Mouse (Mus musculus): ENCODE measurements around the gene Rnf114. TPM values are rescaled to one million over a fixed set of nuclear protein-coding genes. Genes with fewer than 3 reads are reported as not detected.

The Rnf114 gene
- polyA plus RNA-seq, 1 experiment from 2014 or later, result 55.9 TPM

DNA sequence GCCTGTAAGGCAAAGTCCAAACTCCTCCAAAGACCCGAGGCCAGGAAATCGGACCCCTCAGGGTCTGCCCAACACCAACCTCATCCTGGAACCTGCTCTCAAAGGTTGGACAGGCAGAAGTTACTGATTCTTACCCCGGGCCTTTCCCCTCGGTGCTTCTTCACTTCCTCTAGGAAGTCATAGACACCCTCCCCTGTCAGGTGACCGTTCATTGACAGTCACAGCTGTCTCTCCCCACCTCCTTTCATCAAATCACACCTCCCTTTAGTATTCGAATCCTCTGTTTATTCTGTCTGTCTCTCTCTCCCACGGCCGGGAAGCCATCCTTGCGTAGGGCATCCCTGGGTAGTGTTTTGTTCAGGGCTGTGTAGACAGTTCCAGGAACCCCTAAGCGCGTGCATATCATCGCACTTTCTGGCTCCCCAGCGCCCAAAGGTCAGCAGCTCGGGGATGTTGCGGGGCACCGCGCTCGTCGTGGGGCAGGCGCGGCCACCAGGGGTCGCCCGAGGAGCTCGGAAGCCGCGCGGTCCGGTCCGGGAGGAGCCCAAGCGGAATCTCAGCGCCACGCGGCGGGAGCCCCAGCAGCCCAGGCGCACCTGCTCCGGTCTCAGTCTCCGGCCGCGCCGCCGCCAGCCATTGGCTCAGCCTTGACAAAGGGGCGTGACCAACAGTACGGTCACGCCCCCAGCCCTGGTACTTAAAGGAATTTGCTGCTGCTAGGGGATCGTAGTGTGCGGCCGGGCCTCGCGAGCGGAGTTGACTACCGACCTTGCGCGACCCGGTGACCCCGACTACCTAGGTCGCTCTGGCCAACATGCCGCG is 45.2 kb downstream of the Rnf114 start, which contains the start of gene Snai1:
Gene Snai1 (plus strand): TSS at position 720 of the 822 bp plus-strand sequence.
- peak within 1 kb of the TSS; percentile 25; the same call in 1 of the 2 replicates for H3K27ac ChIP-seq (ENCODE audit: low read depth, low read length)
- 1% methylated on average over 58 of the region's 58 CpGs for WGBS
- H3K4me2 ChIP-seq, result peak within 1 kb of the TSS; percentile 91
- H3K9ac ChIP-seq (ENCODE audit: low read depth, low read length), result peak within 1 kb of the TSS; percentile 57
- ATAC-seq (replicated peaks; ENCODE audit: low FRiP score) (peak; percentile 93), DNase-seq (ENCODE audit: low spot score) (peak; percentile 88)
- no peaks in the 10 kb centered on the region for H3K9me3 ChIP-seq (ENCODE audit: control insufficient read depth, low read length)
- H3K36me3 ChIP-seq (ENCODE audit: control insufficient read depth, insufficient read depth, low read length), result peaks cover 2% of the 10 kb centered on the region; the same call in 1 of the 2 replicates
- peaks cover 45% of the 10 kb centered on the region for H3K27me3 ChIP-seq (replicated peaks; ENCODE audit: control insufficient read depth, insufficient read depth, low read length)
- peaks cover 30% of the 10 kb centered on the region for H3K4me1 ChIP-seq (replicated peaks; ENCODE audit: control insufficient read depth, insufficient read depth, low read length)
- peak within 1 kb of the TSS; percentile 57 for H3K4me3 ChIP-seq (ENCODE audit: low read depth, low read length)

DNA sequence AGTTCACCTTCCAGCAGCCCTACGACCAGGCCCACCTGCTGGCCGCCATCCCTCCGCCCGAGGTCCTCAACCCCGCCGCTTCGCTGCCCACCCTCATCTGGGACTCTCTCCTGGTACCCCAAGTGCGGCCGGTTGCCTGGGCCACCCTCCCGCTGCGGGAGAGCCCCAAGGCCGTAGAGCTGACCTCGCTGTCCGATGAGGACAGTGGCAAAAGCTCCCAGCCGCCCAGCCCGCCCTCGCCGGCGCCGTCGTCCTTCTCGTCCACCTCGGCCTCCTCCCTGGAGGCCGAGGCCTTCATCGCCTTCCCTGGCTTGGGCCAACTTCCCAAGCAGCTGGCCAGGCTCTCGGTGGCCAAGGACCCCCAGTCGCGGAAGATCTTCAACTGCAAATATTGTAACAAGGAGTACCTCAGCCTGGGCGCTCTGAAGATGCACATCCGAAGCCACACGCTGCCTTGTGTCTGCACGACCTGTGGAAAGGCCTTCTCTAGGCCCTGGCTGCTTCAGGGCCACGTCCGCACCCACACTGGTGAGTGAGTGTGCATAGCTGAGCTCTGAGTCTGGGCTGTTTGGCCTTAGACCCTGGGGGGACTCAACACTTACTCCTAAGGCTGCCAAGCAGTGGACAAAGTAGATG is 46.3 kb downstream of the Rnf114 start:
- Histone ChIP-seq H3K27me3 (replicated peaks; ENCODE audit: control insufficient read depth, insufficient read depth, low read length) (peaks cover 45% of the 10 kb centered on the region), H3K4me1 (replicated peaks; ENCODE audit: control insufficient read depth, insufficient read depth, low read length) (peaks cover 41% of the 10 kb centered on the region), H3K4me2 (peak overlapping the region; percentile 91), H3K36me3 (ENCODE audit: control insufficient read depth, insufficient read depth, low read length) (peaks cover 2% of the 10 kb centered on the region; the same call in 1 of the 2 replicates), H3K4me3 (ENCODE audit: low read depth, low read length) (peak overlapping the region; percentile 57), H3K9me3 (ENCODE audit: control insufficient read depth, low read length) (no peaks in the 10 kb centered on the region), H3K27ac (ENCODE audit: low read depth, low read length) (peak overlapping the region; percentile 25; the same call in 1 of the 2 replicates), H3K9ac (ENCODE audit: low read depth, low read length) (peak overlapping the region; percentile 57)
- peak; percentile 51 for DNase-seq (ENCODE audit: low spot score)
- ATAC-seq (replicated peaks; ENCODE audit: low FRiP score), result no peak
- 36% methylated on average over 34 of the region's 34 CpGs for WGBS

DNA sequence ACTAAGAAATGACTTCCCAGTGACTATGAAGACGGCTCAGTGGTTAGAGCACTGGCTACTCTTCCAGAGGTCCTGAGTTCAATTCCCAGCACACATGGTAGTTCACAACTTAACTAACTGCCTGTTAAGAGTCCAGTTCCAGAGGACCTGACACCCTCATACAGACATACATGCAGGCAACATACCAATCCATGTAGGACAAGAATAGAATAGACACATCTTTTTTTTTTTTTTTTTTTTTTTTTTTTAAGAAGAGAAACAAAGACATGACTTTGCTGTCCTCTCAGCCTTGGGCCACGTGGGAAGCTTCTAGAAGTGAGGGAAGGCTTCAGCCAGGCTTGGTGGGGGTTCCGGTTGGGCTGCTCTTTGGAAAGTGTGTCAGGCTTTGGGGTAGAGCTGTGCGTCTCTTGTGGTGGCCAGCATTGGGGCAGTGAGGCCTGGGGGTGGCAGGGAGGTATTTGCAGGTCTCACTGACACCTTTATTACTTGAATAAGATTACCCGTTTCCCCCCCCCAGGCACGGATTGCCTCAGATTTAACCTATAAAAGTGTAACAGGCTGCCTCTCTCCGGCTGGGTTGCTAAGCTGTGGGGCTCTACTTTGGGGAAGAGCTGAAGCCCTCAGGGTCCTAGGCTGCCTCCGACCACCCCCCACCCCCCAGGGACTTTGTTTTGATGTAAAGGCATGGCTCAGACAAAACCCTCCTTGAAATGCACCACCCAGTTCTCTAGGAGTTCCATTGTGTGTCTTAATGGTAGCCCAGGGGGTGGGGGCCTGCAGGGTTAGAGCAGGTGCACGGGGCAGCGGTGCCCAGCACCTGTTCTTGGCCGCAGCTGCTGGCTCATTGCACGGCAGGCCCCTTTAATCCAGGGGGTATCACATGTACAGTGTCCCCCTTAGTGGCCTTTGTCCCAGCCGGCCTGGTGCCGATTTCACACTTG is 47.4 kb downstream of the Rnf114 start:
- Histone ChIP-seq H3K4me1 (replicated peaks; ENCODE audit: control insufficient read depth, insufficient read depth, low read length) (peaks cover 46% of the 10 kb centered on the region), H3K9me3 (ENCODE audit: control insufficient read depth, low read length) (no peaks in the 10 kb centered on the region), H3K4me3 (ENCODE audit: low read depth, low read length) (peak overlapping the region; percentile 57), H3K27ac (ENCODE audit: low read depth, low read length) (no peak overlapping the region), H3K36me3 (ENCODE audit: control insufficient read depth, insufficient read depth, low read length) (peaks cover 2% of the 10 kb centered on the region; the same call in 1 of the 2 replicates), H3K4me2 (peak overlapping the region; percentile 91), H3K27me3 (replicated peaks; ENCODE audit: control insufficient read depth, insufficient read depth, low read length) (peaks cover 45% of the 10 kb centered on the region), H3K9ac (ENCODE audit: low read depth, low read length) (peak overlapping the region; percentile 57; the same call in 1 of the 2 replicates)
- WGBS, result 39% methylated on average over 14 of the region's 14 CpGs
- ATAC-seq (replicated peaks; ENCODE audit: low FRiP score) (no peak), DNase-seq (ENCODE audit: low spot score) (no peak)

DNA sequence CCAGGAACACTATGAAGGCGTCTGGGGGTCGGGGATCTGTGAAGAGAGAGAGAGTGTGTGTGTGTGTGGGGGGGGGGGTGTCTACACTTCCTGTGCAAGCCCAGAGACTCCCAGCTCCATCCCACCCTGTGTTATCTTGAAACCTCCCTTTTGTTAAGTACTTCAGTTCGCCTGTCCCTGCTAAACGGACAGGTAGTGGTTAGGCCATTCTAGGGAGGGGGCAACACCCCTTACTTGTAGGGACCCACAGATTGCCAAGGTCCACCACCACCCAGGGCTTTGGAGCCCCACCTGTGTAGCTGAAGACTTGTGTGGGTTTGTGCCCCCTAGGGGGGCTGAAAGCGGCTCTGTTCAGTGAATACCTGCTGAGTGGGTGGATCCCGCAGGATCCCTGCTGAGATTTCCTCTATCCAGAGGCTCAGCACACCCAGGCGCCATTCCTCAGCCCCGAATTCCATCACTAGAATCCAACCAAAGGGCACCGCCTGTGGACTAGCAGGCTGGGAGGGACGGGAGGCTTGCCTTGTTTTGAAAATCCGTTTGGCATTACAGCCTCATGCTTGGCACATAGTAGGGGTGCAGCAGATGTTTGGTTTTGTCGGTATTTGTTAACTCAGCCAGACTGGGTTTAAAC is 48.1 kb downstream of the Rnf114 start:
- peaks cover 2% of the 10 kb centered on the region; the same call in 1 of the 2 replicates for H3K36me3 ChIP-seq (ENCODE audit: control insufficient read depth, insufficient read depth, low read length)
- 33% methylated on average over 12 of the region's 12 CpGs for WGBS
- H3K9me3 ChIP-seq (ENCODE audit: control insufficient read depth, low read length), result no peaks in the 10 kb centered on the region
- peak overlapping the region; percentile 91 for H3K4me2 ChIP-seq
- H3K9ac ChIP-seq (ENCODE audit: low read depth, low read length), result no peak overlapping the region; the same call in 1 of the 2 replicates
- peak overlapping the region; percentile 57 for H3K4me3 ChIP-seq (ENCODE audit: low read depth, low read length)
- H3K27me3 ChIP-seq (replicated peaks; ENCODE audit: control insufficient read depth, insufficient read depth, low read length), result peaks cover 45% of the 10 kb centered on the region
- H3K4me1 ChIP-seq (replicated peaks; ENCODE audit: control insufficient read depth, insufficient read depth, low read length), result peaks cover 46% of the 10 kb centered on the region
- no peak for DNase-seq (ENCODE audit: low spot score)
- no peak for ATAC-seq (replicated peaks; ENCODE audit: low FRiP score)
- no peak overlapping the region for H3K27ac ChIP-seq (ENCODE audit: low read depth, low read length)

DNA sequence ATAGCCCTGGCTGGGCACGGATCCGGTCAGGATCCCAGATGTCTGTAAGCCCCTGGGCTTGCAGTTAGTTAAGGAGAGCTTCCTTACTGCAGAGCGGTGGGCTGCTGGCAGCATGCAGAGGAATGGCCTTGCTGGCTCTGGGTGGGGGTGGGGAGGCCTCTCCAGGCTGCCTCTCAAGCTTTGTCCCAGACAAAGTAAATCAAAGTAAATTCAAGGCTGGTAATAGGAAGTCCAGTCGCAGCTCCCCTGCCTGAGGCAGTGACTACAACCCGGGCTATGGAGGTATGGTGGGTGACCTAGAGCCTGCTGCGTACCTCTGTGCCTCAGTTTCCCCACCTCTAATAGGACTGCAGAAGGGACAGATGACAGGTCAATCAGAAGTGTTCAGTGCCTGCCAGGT is 48.9 kb downstream of the Rnf114 start:
- Histone ChIP-seq H3K4me3 (ENCODE audit: low read depth, low read length) (peak overlapping the region; percentile 57; the same call in 1 of the 2 replicates), H3K36me3 (ENCODE audit: control insufficient read depth, insufficient read depth, low read length) (peaks cover 2% of the 10 kb centered on the region; the same call in 1 of the 2 replicates), H3K27ac (ENCODE audit: low read depth, low read length) (no peak overlapping the region), H3K4me2 (peak overlapping the region; percentile 91), H3K4me1 (replicated peaks; ENCODE audit: control insufficient read depth, insufficient read depth, low read length) (peaks cover 46% of the 10 kb centered on the region), H3K9me3 (ENCODE audit: control insufficient read depth, low read length) (no peaks in the 10 kb centered on the region), H3K9ac (ENCODE audit: low read depth, low read length) (no peak overlapping the region), H3K27me3 (replicated peaks; ENCODE audit: control insufficient read depth, insufficient read depth, low read length) (peaks cover 39% of the 10 kb centered on the region)
- DNase-seq (ENCODE audit: low spot score), result no peak
- 35% methylated on average over 6 of the region's 6 CpGs for WGBS
- ATAC-seq (replicated peaks; ENCODE audit: low FRiP score), result no peak

DNA sequence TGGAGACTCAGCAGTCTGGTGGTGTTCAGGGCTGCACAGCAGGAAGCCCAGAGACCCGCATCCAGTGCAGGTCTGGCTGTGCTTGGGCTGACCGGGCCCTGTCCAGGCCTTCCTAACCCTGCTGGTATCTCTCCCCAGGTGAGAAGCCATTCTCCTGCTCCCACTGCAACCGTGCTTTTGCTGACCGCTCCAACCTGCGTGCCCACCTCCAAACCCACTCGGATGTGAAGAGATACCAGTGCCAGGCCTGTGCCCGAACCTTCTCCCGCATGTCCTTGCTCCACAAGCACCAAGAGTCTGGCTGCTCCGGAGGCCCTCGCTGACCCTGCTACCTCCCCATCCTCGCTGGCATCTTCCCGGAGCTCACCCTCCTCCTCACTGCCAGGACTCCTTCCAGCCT is 49.3 kb downstream of the Rnf114 start:
- H3K4me1 ChIP-seq (replicated peaks; ENCODE audit: control insufficient read depth, insufficient read depth, low read length), result peaks cover 46% of the 10 kb centered on the region
- H3K4me2 ChIP-seq, result 0 out of 2 replicates have a peak overlapping the region, but pooled peaks have one; percentile 10
- no peak for ATAC-seq (replicated peaks; ENCODE audit: low FRiP score)

DNA sequence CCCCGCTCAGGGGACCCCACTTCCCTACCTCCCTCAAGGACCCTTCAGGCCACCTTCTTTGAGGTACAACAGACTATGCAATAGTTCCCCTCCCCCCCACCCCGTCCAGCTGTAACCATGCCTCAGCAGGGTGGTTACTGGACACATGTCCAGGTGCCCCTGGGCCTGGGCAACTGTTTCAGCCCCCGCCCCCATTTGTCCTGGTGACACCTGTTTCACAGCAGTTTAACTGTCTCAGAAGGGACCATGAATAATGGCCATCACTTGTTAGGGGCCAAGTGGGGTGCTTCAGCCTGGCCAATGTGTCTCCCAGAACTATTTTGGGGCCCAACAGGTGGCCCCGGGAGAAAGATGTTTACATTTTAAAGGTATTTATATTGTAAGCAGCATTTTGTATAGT is 49.9 kb downstream of the Rnf114 start:
- no peak overlapping the region for H3K9ac ChIP-seq (ENCODE audit: low read depth, low read length)
- H3K4me1 ChIP-seq (replicated peaks; ENCODE audit: control insufficient read depth, insufficient read depth, low read length), result peaks cover 44% of the 10 kb centered on the region
- no peak overlapping the region for H3K4me2 ChIP-seq
- ATAC-seq (replicated peaks; ENCODE audit: low FRiP score) (no peak), DNase-seq (ENCODE audit: low spot score) (no peak)
- no peak overlapping the region for H3K27ac ChIP-seq (ENCODE audit: low read depth, low read length)
- H3K4me3 ChIP-seq (ENCODE audit: low read depth, low read length), result no peak overlapping the region
- H3K36me3 ChIP-seq (ENCODE audit: control insufficient read depth, insufficient read depth, low read length), result peaks cover 2% of the 10 kb centered on the region; the same call in 1 of the 2 replicates
- no peaks in the 10 kb centered on the region for H3K9me3 ChIP-seq (ENCODE audit: control insufficient read depth, low read length)
- H3K27me3 ChIP-seq (replicated peaks; ENCODE audit: control insufficient read depth, insufficient read depth, low read length), result peaks cover 29% of the 10 kb centered on the region
- 68% methylated on average over 4 of the region's 4 CpGs for whole genome bisulfite sequencing

More for the DNA sequence above, 49.3 kb downstream of the Rnf114 start:
- no peak for DNase-seq (ENCODE audit: low spot score)
- 81% methylated on average over 12 of the region's 12 CpGs for WGBS
- H3K36me3 ChIP-seq (ENCODE audit: control insufficient read depth, insufficient read depth, low read length), result peaks cover 2% of the 10 kb centered on the region; the same call in 1 of the 2 replicates
- H3K27me3 ChIP-seq (replicated peaks; ENCODE audit: control insufficient read depth, insufficient read depth, low read length), result peaks cover 35% of the 10 kb centered on the region
- H3K4me3 ChIP-seq (ENCODE audit: low read depth, low read length), result no peak overlapping the region
- H3K27ac ChIP-seq (ENCODE audit: low read depth, low read length), result no peak overlapping the region
- no peak overlapping the region for H3K9ac ChIP-seq (ENCODE audit: low read depth, low read length)
- H3K9me3 ChIP-seq (ENCODE audit: control insufficient read depth, low read length), result no peaks in the 10 kb centered on the region

Data from liver, embryonic 11.5 days (tissue).